Mouse (Mus musculus): ENCODE data around the gene Gabbr1. TPM values are rescaled to one million over a fixed set of nuclear protein-coding genes. Genes with fewer than 3 reads are reported as not detected.

Gabbr1 gene
- polyA plus RNA-seq, 1 experiment = 135 TPM

DNA sequence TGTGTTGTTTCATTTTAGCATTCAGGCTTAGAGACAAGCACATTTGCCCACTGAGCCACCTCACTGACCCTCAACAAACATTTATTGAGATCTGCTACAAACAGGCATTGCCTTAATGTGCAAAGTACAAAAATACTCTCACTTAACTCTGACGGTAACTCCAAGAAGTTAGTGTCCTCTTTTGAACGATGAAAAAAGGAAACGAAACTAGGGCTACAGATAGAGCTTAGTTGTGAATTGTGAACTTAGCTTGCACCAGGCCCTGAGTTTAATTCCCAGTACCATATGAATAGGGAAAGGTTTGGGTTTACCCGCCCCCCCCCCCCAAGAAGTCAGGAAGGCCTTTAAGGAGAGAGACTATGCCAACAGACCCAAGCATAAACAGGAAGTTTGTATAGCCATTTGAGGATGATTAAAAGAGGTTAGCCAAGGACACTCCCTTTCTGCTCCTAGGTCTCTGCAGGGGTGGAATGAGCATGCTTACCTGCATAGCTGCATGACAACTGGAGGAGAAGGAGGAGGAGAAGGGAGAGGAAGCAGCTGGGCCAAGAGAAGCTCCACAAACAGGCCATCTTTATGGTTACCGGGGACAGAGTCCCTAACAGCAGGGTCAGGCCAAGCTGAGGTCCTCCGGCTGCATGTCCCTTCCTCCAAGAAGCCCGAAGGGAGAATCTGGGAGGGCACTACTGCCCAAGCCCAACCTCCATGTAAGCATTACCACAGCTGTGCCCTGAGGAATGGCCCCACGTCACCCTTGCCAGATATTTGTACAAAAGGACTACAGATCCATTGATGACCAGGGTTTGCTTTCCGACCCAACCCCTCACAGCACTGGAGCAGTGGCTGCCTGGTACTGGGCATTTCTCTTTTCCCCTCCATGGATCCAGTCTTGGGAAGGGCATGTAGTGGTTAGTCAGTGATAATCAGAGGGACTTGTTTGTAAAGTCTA lies 22.9 kb upstream of the Gabbr1 start, which contains the start of gene Mog:
Gene Mog, minus strand, starts transcription at position 771 of the 949 bp plus-strand sequence.
- Histone ChIP-seq H3K4me3 (ENCODE audit: control insufficient read depth, insufficient read depth, low read length) (no peak within 1 kb of the TSS), H3K27ac (ENCODE audit: control insufficient read depth, insufficient read depth, low read length) (no peak within 1 kb of the TSS), H3K36me3 (ENCODE audit: control insufficient read depth, insufficient read depth, low read length) (no peaks in the 10 kb centered on the region), H3K4me1 (replicated peaks; ENCODE audit: control insufficient read depth, insufficient read depth, low read length) (peaks cover 4% of the 10 kb centered on the region; the same call in 1 of the 2 replicates), H3K27me3 (ENCODE audit: control insufficient read depth, insufficient read depth, low read length) (no peaks in the 10 kb centered on the region)
- TF ChIP-seq POLR2A (IDR thresholded peaks at IDR 0.05; ENCODE audit: control insufficient read depth, extremely low read depth, insufficient read depth, low read length, poor library complexity) (no peak), CTCF (IDR thresholded peaks at IDR 0.05; ENCODE audit: borderline replicate concordance, control insufficient read depth, extremely low read depth, insufficient read depth, low read length, poor library complexity) (no peak)
- WGBS = 69% methylated on average over 9 of the region's 9 CpGs
- no peak for DNase-seq

DNA sequence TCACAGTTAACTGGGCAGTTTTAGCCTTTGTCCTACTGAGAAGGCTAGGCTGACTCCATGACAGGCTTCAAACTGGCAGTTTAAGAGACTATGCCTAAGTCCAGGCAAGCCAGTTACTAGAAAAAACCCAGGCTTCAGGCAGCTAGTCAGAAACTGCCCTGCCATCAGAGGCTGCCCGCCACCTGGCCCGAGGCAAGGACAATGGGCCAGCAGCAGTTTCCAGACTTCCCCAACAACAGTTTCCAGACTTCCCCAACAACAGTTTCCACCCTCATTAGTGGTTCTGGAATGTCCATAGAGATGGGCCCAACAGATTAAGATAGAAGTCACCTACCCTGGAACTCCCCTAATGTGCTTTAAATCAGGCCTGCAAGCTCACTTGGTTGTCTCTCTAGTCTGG lies 19.3 kb upstream of the Gabbr1 start:
- Histone ChIP-seq H3K4me1 (replicated peaks; ENCODE audit: control insufficient read depth, insufficient read depth, low read length) (peaks cover 10% of the 10 kb centered on the region; the same call in 1 of the 2 replicates), H3K36me3 (ENCODE audit: control insufficient read depth, insufficient read depth, low read length) (no peaks in the 10 kb centered on the region), H3K4me3 (ENCODE audit: control insufficient read depth, insufficient read depth, low read length) (no peak overlapping the region), H3K27ac (ENCODE audit: control insufficient read depth, insufficient read depth, low read length) (no peak overlapping the region), H3K27me3 (ENCODE audit: control insufficient read depth, insufficient read depth, low read length) (no peaks in the 10 kb centered on the region)
- TF ChIP-seq POLR2A (IDR thresholded peaks at IDR 0.05; ENCODE audit: control insufficient read depth, extremely low read depth, insufficient read depth, low read length, poor library complexity) (no peak), CTCF (IDR thresholded peaks at IDR 0.05; ENCODE audit: borderline replicate concordance, control insufficient read depth, extremely low read depth, insufficient read depth, low read length, poor library complexity) (no peak)
- WGBS = 98% methylated on average over 2 of the region's 2 CpGs
- no peak for DNase-seq

DNA sequence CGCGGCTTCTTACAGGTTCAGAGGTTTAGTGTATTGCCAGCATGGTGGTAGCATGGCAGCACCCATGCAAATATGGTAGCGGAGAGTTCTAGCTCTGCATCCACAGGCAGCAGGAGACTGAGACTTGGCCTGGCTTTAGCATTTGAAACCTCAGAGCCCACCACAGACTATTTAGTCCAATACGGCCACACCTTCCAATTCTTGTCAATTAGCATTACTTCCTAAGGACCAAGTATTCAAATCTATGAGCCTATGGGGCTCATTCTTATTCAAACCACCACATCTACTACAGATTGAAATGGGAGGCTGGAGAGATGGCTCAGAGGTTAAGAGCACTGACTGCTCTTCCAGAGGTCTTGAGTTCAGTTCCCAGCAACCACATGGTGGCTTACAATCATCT lies 18.3 kb upstream of the Gabbr1 start:
- Histone ChIP-seq H3K4me1 (replicated peaks; ENCODE audit: control insufficient read depth, insufficient read depth, low read length) (peaks cover 10% of the 10 kb centered on the region; the same call in 1 of the 2 replicates), H3K27me3 (ENCODE audit: control insufficient read depth, insufficient read depth, low read length) (no peaks in the 10 kb centered on the region), H3K27ac (ENCODE audit: control insufficient read depth, insufficient read depth, low read length) (no peak overlapping the region), H3K4me3 (ENCODE audit: control insufficient read depth, insufficient read depth, low read length) (no peak overlapping the region), H3K36me3 (ENCODE audit: control insufficient read depth, insufficient read depth, low read length) (no peaks in the 10 kb centered on the region)
- no peak for DNase-seq
- WGBS = 97% methylated on average over 4 of the region's 4 CpGs
- TF ChIP-seq CTCF (IDR thresholded peaks at IDR 0.05; ENCODE audit: borderline replicate concordance, control insufficient read depth, extremely low read depth, insufficient read depth, low read length, poor library complexity) = no peak
- TF ChIP-seq POLR2A (IDR thresholded peaks at IDR 0.05; ENCODE audit: control insufficient read depth, extremely low read depth, insufficient read depth, low read length, poor library complexity) = no peak

DNA sequence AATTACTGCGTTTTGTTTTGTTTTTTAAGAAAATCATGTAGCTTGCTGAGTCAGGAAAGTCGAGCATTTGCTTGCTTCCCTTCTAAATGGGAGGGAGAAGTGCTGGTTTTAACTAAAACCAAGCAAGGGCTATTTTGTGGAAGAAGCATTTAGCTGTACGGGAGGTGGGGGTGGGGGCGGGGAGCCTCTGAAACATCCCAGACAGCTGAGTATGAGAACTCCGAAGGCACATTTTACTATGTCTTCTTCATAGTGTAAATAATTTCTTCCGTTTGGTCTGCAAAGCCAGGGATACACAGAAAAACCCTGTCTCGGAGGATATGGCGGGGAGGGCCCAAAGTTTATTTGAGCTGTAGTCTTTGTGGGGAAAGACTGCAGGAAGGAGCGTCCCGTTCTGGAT lies 17.6 kb upstream of the Gabbr1 start:
- TF ChIP-seq POLR2A (IDR thresholded peaks at IDR 0.05; ENCODE audit: control insufficient read depth, extremely low read depth, insufficient read depth, low read length, poor library complexity) = no peak
- TF ChIP-seq CTCF (IDR thresholded peaks at IDR 0.05; ENCODE audit: borderline replicate concordance, control insufficient read depth, extremely low read depth, insufficient read depth, low read length, poor library complexity) = no peak
- DNase-seq = no peak
- no peaks in the 10 kb centered on the region for H3K36me3 ChIP-seq (ENCODE audit: control insufficient read depth, insufficient read depth, low read length)
- H3K27ac ChIP-seq (ENCODE audit: control insufficient read depth, insufficient read depth, low read length) = no peak overlapping the region
- H3K27me3 ChIP-seq (ENCODE audit: control insufficient read depth, insufficient read depth, low read length) = no peaks in the 10 kb centered on the region
- H3K4me3 ChIP-seq (ENCODE audit: control insufficient read depth, insufficient read depth, low read length) = no peak overlapping the region
- WGBS = 68% methylated on average over 10 of the region's 10 CpGs
- peaks cover 7% of the 10 kb centered on the region; the same call in 1 of the 2 replicates for H3K4me1 ChIP-seq (replicated peaks; ENCODE audit: control insufficient read depth, insufficient read depth, low read length)

DNA sequence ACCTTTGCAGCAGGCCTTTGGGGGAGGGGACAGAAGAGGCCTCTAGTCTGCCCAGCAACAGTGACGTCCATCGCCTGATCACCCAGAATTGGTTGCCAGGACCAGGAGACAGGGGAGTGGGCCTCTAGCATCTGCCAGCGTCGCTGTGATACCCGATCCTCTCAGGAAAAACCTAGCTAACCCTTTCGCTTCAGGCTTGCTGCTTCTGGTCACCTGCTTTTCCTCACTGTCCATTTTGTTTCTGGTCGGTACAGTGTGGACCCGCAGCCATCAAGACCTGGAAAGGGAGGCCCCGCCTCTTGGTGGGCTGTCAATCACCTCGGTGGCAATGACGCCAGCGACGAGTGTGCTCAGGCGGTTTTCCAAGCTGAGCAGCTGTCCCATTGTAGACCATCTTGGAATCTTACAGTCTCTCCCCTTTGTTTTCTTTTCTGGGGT lies 17.1 kb upstream of the Gabbr1 start:
- Histone ChIP-seq H3K27ac (ENCODE audit: control insufficient read depth, insufficient read depth, low read length) (no peak overlapping the region), H3K36me3 (ENCODE audit: control insufficient read depth, insufficient read depth, low read length) (no peaks in the 10 kb centered on the region), H3K4me3 (ENCODE audit: control insufficient read depth, insufficient read depth, low read length) (peak overlapping the region; percentile 65), H3K27me3 (ENCODE audit: control insufficient read depth, insufficient read depth, low read length) (no peaks in the 10 kb centered on the region), H3K4me1 (replicated peaks; ENCODE audit: control insufficient read depth, insufficient read depth, low read length) (peaks cover 6% of the 10 kb centered on the region; the same call in 1 of the 2 replicates)
- 2% methylated on average over 14 of the region's 14 CpGs for WGBS
- TF ChIP-seq CTCF (IDR thresholded peaks at IDR 0.05; ENCODE audit: borderline replicate concordance, control insufficient read depth, extremely low read depth, insufficient read depth, low read length, poor library complexity) = no peak
- no peak for TF ChIP-seq POLR2A (IDR thresholded peaks at IDR 0.05; ENCODE audit: control insufficient read depth, extremely low read depth, insufficient read depth, low read length, poor library complexity)
- peak; percentile 75 for DNase-seq

DNA sequence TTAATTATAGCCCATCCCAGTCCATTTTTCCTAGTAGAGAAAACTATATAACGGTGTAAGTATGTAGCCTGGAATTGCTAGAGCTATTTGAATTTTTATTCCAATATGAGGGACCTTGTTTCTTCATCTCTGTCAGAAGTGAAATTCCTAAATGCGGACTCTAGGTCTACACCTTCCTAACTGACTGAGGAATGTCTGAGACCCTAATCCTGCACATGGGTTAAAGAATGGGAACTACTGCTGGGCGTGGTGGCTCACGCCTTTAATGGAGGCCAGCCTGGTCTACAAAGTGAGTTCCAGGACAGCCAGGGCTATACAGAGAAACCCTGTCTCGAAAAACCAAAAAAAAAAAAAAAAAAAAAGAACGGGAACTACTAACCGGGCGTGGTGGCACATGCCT lies 16.6 kb upstream of the Gabbr1 start:
- Histone ChIP-seq H3K27ac (ENCODE audit: control insufficient read depth, insufficient read depth, low read length) (no peak overlapping the region), H3K4me3 (ENCODE audit: control insufficient read depth, insufficient read depth, low read length) (no peak overlapping the region), H3K4me1 (replicated peaks; ENCODE audit: control insufficient read depth, insufficient read depth, low read length) (peaks cover 6% of the 10 kb centered on the region; the same call in 1 of the 2 replicates), H3K27me3 (ENCODE audit: control insufficient read depth, insufficient read depth, low read length) (no peaks in the 10 kb centered on the region), H3K36me3 (ENCODE audit: control insufficient read depth, insufficient read depth, low read length) (no peaks in the 10 kb centered on the region)
- 86% methylated on average over 8 of the region's 8 CpGs for WGBS
- no peak for TF ChIP-seq CTCF (IDR thresholded peaks at IDR 0.05; ENCODE audit: borderline replicate concordance, control insufficient read depth, extremely low read depth, insufficient read depth, low read length, poor library complexity)
- no peak for TF ChIP-seq POLR2A (IDR thresholded peaks at IDR 0.05; ENCODE audit: control insufficient read depth, extremely low read depth, insufficient read depth, low read length, poor library complexity)
- DNase-seq = no peak

Data from thymus, adult 2 months (tissue).